Mouse (Mus musculus): Measurements from ENCODE around the gene Mogs.

GRCm38 (mm10) chr6:83140044-83140443 is 24.7 kb downstream of the Mogs start:
- TF ChIP-seq EP300 (IDR thresholded peaks at IDR 0.05; ENCODE audit: low read depth) (no peak), CTCF (IDR thresholded peaks at IDR 0.05; ENCODE audit: low read depth) (no peak)

Data from heart, postnatal 0 days (tissue).